Mouse (Mus musculus) right cerebral cortex, postnatal 36 days (tissue): Measurements from ENCODE around the gene Fam163b.

ENCODE experiments used
- DNase-seq, 2 experiments: peaks; one replicate each; pipeline ENCODE4 v3.0.0; 2022; ENCODE audit warnings: low spot score in 2 of 2, mixed read lengths in 1 of 2

Gene Fam163b

GRCm38 (mm10) chr2:27141950-27142693, at the start of gene Fam163b:
Gene Fam163b, minus strand, starts transcription at chr2:27142491.
- peak in 1 of 2 experiments; percentile 36 for DNase-seq

- no peak for DNase-seq
Observed at GRCm38 (mm10) chr2:27189994-27190393, 47.7 kb upstream of the Fam163b start.

GRCm38 (mm10) chr2:27187531-27187930, 45.2 kb upstream of the Fam163b start:
- no peak for DNase-seq

DNA sequence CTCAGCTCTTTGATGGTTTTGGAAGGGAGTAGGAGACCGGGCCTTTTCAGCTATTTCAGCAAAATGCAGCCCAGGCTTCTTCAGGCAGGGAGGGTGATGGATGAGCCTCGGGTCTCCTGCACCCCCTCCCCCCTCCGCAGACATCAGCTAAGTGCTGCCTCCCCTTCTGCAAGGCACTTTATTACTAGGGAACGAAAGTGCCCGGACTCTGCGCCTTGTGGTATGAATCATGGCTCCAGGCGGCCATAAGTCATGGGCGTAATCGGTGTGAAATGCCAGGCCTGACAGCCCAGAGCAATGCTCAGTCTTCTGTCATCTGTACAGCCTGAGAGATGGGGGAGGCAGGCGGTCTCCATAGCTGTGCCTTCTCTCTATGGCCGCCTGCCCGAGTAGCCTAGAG, 41.4 kb upstream of the Fam163b start:
- no peak for DNase-seq

DNA sequence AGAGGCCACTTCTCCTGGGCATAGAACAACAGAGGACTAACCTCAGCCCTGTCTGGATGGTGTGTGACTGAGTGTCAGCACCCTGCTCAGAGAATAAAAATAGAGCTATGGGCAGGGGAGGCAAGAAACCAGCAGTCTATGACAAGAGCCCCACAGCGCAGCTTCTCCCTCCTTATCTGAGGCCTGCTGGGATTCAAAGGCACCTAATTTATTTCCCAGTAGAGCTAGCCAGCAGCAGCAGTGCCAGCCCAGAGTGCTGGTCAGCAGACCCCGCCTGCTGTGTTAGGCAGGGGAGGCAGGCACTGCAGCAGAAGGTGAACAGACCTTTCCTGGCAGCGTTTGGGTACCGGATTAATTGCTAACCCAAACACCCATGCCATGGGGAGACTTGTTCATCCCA, 39.6 kb upstream of the Fam163b start:
- no peak for DNase-seq

DNA sequence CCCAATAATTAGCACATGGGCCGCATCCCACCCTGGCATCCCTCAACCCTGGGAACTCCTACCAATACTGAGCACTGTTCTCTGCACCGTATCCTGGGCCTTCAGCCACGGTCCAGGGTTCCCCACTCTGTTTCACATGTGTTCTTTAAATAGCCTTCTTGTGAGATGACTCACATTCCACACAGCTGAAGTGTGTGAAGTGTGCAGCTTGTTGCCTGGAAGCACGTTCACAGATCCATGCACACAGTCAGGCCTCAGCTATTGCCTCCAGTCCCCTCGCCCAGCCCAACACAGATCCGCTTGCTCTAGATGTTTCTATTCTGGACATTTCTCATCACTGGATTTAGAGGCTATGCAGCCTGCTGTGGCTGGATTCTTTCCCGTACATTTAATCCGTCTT, 36.8 kb upstream of the Fam163b start:
- DNase-seq = peak in 1 of 2 experiments; percentile 58

DNA sequence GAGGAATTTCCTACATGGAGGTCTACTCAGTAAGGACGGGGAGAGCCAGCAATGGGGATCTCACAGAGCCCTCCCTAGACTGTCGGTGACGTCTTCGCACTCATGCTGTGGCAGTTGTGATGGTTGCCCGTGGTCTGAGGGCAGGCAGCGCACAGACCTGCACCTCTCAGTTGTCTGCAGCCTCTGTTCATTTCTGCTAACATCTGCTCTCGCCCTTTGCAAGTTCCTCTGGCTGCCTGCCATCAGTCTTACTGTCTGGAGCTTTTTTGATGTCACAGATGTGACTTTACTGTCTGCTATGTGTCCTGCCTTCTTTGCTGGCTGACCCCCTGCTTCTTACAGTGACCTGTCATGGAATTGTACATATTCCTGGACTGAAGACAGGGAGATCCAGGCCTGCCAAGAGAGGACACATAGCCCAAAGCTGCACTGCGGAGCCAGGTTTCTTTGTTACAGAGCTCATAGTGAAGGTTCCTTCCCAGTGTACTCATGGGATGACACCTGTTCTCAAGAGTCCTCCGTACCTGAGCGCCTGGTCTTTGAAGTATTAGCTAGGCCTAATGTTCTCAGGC, 33.5 kb upstream of the Fam163b start:
- no peak for DNase-seq

DNA sequence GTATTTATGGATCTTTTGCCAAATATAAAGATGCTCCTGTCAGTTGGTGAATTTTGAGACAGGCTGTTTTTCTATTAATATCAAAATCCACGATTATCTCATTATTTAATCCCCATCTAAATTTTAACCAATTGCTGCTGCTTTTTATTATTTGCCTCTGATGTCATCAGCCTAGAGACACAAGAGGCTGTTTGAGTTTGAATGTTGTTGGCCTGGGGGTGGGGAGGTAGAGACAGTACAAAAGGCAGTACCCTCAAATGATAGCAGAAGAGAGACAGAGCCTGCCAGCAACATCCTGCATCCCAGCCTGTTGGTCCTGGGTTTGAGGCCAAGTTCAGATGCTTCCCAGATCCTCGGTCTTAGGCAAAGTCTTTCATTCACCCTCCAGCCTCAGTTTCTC, 32.0 kb upstream of the Fam163b start:
- DNase-seq = no peak

GRCm38 (mm10) chr2:27166999-27167398, 24.7 kb upstream of the Fam163b start:
- DNase-seq = no peak

GRCm38 (mm10) chr2:27166074-27166473, 23.8 kb upstream of the Fam163b start:
- no peak for DNase-seq

- DNase-seq = peak; percentile 63 to 66
Observed at GRCm38 (mm10) chr2:27164796-27165590, 22.7 kb upstream of the Fam163b start, which contains the start of gene Dbh. Gene Dbh, plus strand, starts transcription at chr2:27165233.

DNA sequence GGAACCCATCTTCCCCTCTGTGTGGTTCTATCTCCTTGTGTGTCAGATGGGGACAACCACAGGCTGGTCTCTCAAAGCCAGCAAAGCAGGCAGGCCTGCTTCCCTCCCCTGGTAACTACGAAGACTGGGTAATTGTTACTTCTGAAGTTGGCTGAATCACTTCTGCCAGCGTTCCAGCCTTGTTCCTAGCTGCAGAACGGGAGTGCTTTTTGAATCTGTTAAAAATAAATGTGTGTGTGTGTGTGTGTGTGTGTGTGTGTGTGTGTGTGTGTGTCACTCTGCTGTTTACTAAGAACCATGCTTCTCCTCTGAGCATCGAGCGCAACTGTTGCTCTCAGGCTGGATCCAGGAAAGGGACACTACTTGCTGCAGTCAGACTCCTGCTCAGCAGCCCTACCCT, 21.6 kb upstream of the Fam163b start:
- DNase-seq = peak in 1 of 2 experiments; percentile 50

DNA sequence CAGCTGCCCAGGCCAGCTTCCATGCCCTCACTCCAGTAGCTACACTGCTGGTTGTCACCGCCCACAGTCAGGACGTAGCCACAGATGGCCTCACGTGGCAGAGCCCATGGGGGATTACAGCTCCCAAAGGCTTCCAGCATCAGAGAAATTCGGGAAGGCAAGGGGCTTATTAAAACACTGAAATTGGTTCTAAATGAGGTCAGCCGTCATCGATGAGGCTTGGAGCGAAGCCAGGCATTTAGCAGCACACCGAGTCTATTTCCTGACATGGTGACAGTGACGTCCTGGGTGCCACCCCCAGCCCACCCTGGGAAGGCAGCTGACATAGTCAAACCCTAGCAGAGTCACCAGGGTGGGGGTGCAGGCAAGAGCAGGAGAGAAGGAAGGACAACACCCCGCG, 20.4 kb upstream of the Fam163b start:
- no peak for DNase-seq

- DNase-seq = no peak
Observed at GRCm38 (mm10) chr2:27161526-27161925, 19.2 kb upstream of the Fam163b start.

DNA sequence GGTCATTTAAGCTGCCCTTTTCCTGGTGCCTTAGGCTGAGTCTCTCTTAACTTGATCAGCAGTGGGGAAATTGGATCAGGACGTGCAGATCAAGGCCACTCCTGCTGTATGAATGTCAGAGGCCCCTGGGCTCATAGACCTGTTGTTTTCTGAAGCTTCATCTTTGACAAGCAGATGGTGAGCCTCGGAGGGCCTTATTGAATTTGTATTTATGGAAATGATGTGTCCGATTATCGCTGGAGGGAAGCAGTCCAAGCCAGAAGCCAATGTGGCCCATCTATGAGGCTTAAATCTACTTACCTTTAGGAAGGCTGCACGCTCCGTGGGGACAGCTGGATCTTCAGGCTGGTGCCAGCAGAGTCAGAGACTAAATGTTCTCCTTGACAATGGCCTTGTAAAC, 14.3 kb upstream of the Fam163b start:
- DNase-seq = no peak

DNA sequence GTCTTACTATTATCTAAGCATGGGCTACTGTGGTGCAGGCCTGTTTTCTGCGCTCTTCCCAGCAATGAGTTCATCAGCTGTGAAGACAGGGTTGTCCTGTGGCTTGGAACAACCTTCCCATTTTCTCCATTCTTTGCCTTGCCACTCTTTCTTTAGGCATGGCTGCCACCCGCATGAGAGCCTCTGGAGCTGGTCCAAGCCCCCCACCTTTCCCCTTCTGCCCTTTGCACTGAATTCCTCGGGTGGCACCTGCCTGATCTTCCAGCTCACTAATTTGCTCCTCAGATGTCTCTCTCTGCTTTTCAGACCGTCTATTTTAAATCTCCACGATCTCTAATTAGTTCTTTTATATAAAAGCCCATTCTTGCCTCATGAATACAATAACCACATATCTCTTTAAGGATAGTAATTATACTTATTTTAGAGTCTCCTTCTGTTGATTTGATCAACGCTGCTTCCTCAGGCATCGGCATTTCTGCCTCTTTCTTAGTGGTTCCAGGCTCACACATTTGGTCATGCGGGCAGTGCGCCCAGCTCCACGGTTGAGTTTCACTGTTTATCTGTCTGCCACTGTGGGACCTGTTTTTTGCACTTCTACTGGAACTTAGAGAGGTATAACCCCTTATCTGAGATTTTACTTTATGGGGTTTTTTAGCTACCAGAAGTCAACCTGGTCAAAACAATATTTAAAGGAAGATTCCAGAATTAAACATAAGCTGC, 12.3 kb upstream of the Fam163b start:
- no peak for DNase-seq

GRCm38 (mm10) chr2:27149457-27149856, 7.2 kb upstream of the Fam163b start:
- DNase-seq = no peak

- DNase-seq = no peak
Observed at GRCm38 (mm10) chr2:27146840-27147239, 4.5 kb upstream of the Fam163b start.

GRCm38 (mm10) chr2:27144957-27145356, 2.7 kb upstream of the Fam163b start:
- peak in 1 of 2 experiments; percentile 50 for DNase-seq

DNA sequence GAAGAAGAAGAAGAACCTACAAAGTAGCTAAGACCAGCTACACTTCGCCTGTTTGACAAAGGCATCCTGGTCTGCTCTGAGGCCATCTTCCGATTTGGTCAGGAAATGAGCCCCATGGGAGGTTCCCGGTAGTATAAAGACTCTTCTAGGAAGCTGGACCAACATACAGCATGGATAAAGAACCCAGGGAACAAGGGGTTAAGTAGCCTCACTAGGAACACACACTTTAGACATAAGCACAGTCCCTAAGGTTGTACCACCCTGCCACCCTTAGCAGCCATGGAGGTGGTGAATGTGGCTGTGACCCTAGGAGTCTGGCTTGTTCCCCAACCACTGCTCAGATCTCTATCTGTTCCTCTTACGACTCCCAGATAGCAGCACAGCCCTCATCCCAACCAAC, 3.9 kb downstream of the Fam163b start:
- no peak for DNase-seq

- DNase-seq = peak in 1 of 2 experiments; percentile 27
Observed at GRCm38 (mm10) chr2:27136789-27137188, 5.5 kb downstream of the Fam163b start.

DNA sequence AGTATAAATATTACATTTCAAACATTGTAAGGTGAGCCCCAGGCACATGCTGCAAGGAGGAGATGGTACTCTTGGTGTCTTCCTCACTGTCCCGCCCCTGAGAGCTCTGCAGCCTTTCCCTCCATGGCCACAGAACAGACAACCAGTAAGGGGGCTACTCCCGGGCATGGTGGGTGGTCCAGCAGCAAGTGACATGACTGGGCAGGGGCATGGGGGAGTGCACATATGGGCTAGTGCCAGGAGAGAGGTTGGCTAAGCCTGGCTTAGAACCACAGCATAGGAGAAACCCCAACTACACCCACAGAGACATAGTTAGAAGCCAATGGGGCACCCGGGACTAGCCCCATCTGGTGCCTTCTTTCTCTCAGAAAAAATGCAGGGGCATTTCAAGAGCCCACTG, 6.0 kb downstream of the Fam163b start:
- DNase-seq = no peak
